Mouse (Mus musculus) intestine, embryonic 15.5 days (tissue): ENCODE results near the gene Fam171a1. TPM values are rescaled to one million over a fixed set of nuclear protein-coding genes. Genes with fewer than 3 reads are reported as not detected.

ENCODE experiments used
- ATAC-seq: fragments of 200-750 bp; cut with Nextera tagmentation; 2 replicates; pipeline ENCODE4 v1.8.0; 2017; ENCODE audit warnings: moderate TSS enrichment, moderate library complexity
- H3K27ac ChIP-seq: fragments of 300-500 bp; sonication (generic); 2 replicates; pipeline ENCODE4 v1.5.1; 2015; ENCODE audit warnings: mild to moderate bottlenecking, inconsistent platforms
- H3K27me3 ChIP-seq: fragments of 300-500 bp; sonication (generic); replicated peaks from 2 replicates; pipeline ENCODE4 v1.6.1; 2015; ENCODE audit warnings: inconsistent platforms
- H3K36me3 ChIP-seq: fragments of 300-500 bp; sonication (generic); 2 replicates; pipeline ENCODE4 v1.6.1; 2015; ENCODE audit warnings: inconsistent platforms
- H3K4me1 ChIP-seq: fragments of 300-500 bp; sonication (generic); replicated peaks from 2 replicates; pipeline ENCODE4 v1.6.1; 2015; ENCODE audit warnings: inconsistent platforms
- H3K4me2 ChIP-seq: fragments of 300-500 bp; sonication (generic); replicated peaks from 2 replicates; pipeline ENCODE4 v1.6.1; 2015; ENCODE audit warnings: mild to moderate bottlenecking, inconsistent platforms
- H3K4me3 ChIP-seq: fragments of 300-500 bp; sonication (generic); replicated peaks from 2 replicates; pipeline ENCODE4 v1.5.1; 2015; ENCODE audit warnings: inconsistent platforms
- H3K9ac ChIP-seq: fragments of 300-500 bp; sonication (generic); 2 replicates; pipeline ENCODE4 v1.6.1; 2015; ENCODE audit warnings: inconsistent platforms
- H3K9me3 ChIP-seq: fragments of 300-500 bp; sonication (generic); 2 replicates; pipeline ENCODE4 v1.6.1; 2016; ENCODE audit warnings: inconsistent platforms
- WGBS: fragments of 180-500 bp; shearing (Covaris S2); methylation state at CpG from one replicate; pipeline ENCODE4 v1.1.7; 2015; 5-methylcytosine and 5-hydroxymethylcytosine counted together
- polyA plus RNA-seq: library from polyadenylated mRNA; unstranded; fragments of >200 nt; fragmentation: Nextera tagmentation; extraction: Ambion mirVana; gene quantifications from 2 replicates; pipeline ENCODE4 v1.2.1, GENCODE M21; 2015

The Fam171a1 gene
- polyA plus RNA-seq, 1 experiment from 2014 or later: 28.1 TPM

DNA sequence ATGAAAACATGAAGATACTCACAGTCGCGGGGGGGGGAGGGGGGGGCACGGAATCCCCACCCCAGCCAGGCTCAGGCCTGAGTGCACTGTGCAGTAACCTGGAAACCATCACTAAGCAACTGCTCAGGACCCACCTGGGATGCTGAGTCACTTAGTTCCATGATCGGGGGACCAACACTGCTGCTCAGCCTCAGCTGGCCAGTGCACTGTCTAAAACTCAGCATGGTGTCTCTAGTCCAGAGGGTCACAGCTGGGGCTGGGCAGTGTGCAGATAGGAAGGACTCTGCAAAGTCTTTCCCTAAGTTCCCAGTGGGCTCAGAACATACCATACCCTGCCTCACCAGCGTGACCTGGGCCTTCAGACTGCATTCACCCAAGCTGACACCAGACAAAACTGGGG is 26.6 kb downstream of the Fam171a1 start:
- Histone ChIP-seq H3K4me3 (no peak overlapping the region), H3K9ac (no peak overlapping the region), H3K27me3 (no peaks in the 10 kb centered on the region), H3K27ac (no peak overlapping the region), H3K9me3 (no peaks in the 10 kb centered on the region), H3K4me2 (no peak overlapping the region), H3K36me3 (no peaks in the 10 kb centered on the region), H3K4me1 (peaks cover 13% of the 10 kb centered on the region)
- ATAC-seq: no peak
- WGBS: 64% methylated on average over 5 of the region's 5 CpGs

DNA sequence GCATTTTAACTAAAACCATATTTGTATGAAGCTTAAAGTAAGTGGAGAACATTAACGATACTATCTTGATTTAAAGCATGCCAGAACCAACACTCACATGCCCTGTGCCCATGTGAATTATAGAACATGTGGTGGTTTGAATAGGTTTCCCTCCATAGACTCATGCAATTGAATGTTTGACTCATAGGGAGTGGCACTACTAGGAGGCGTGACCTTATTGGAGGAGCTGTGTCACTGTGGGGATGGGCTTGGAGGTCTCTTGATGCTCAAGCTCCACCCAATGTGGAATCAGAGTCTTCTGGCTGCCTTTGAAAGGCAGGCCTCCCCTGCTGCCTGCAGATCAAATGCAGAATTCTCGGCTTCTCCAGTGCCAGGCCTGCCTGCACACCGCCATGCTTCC is 27.8 kb downstream of the Fam171a1 start:
- ATAC-seq: 0 out of 2 replicates have a peak, but pooled peaks have one; percentile 29
- H3K9me3 ChIP-seq: no peaks in the 10 kb centered on the region
- no peak overlapping the region for H3K4me2 ChIP-seq
- no peak overlapping the region for H3K27ac ChIP-seq
- H3K9ac ChIP-seq: no peak overlapping the region
- H3K4me3 ChIP-seq: no peak overlapping the region
- peaks cover 15% of the 10 kb centered on the region for H3K4me1 ChIP-seq
- peaks cover 2% of the 10 kb centered on the region; the same call in 1 of the 2 replicates for H3K36me3 ChIP-seq
- H3K27me3 ChIP-seq: no peaks in the 10 kb centered on the region
- 82% methylated on average over 4 of the region's 4 CpGs for WGBS

DNA sequence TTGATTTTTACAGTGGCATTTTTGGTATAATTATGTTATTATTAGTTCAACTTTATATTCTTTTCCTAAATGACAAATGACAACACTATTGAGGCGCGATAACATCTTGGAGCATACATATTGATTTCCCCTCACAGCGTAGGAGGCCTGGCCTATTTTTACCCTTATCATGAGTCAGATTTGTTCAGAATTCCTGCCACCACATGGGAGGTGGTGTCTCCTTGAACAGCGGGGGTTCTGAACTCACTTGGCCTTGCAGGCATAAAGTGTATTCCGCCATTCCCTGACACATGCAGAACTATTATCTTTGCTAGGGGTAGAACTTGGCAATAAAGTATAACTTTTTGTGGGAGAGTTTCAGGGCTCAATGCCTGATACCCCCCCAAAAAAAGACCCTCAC is 30.3 kb downstream of the Fam171a1 start:
- Histone ChIP-seq H3K4me1 (peaks cover 4% of the 10 kb centered on the region), H3K36me3 (peaks cover 2% of the 10 kb centered on the region; the same call in 1 of the 2 replicates), H3K9me3 (no peaks in the 10 kb centered on the region), H3K9ac (no peak overlapping the region), H3K4me3 (no peak overlapping the region), H3K4me2 (no peak overlapping the region), H3K27ac (no peak overlapping the region), H3K27me3 (no peaks in the 10 kb centered on the region)
- ATAC-seq: no peak
- WGBS: 85% methylated on average over 5 of the region's 5 CpGs

DNA sequence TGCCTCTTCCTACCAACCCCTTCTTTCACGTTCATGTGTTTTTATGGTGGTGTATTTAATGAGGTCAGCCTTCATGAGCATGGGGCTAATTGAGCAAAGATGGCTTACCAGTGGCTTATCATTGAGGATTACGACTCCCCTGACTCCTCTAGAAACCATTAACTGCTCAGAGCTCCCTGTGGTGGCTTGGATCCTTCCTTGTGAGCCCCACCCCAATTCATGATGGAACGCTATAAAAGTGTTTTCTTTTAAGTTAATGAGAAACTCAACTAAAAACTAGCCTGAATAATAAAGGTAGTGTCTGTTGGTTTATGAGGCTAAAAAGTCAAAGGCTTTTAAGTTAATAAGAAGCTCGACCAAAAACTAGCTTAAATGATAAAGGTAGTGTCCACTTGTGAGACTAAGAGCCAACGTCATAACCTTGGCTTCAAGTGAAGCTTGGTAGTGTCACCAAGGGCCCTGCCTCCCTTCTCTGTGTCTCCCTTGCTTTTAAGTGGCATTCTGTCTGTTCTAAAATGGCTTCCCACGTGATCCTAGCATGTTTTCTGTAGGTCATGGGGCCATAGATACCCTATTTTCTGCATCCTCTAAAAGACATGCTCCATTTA is 33.6 kb downstream of the Fam171a1 start:
- peak; percentile 82 for ATAC-seq
- no peaks in the 10 kb centered on the region for H3K9me3 ChIP-seq
- no peak overlapping the region for H3K9ac ChIP-seq
- peaks cover 2% of the 10 kb centered on the region; the same call in 1 of the 2 replicates for H3K36me3 ChIP-seq
- no peak overlapping the region for H3K4me3 ChIP-seq
- H3K27ac ChIP-seq: no peak overlapping the region
- no peak overlapping the region for H3K4me2 ChIP-seq
- WGBS: 65% methylated on average over 6 of the region's 6 CpGs
- H3K27me3 ChIP-seq: no peaks in the 10 kb centered on the region
- H3K4me1 ChIP-seq: peaks cover 2% of the 10 kb centered on the region; the same call in 1 of the 2 replicates

DNA sequence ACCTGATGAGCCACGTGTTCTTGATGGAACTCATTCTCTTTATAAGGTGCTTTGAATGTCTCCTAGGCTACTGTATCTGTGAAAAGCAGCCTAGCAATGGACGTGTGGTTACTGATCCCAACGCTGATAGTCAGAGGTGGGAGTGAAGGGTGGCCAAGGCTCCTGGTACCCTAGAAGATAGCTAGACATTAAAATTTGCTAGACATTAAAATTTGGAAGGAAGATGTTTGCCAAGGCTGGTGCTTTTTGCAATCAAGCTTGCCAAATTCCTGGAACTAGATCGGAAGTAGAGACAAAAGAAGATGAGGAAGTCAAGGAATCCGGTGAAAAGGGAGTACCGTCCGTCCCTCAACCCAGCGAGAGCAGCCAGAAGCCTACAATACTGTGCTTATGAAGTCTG is 34.7 kb downstream of the Fam171a1 start:
- H3K9me3 ChIP-seq: no peaks in the 10 kb centered on the region
- no peak overlapping the region for H3K27ac ChIP-seq
- peaks cover 2% of the 10 kb centered on the region; the same call in 1 of the 2 replicates for H3K4me1 ChIP-seq
- H3K4me2 ChIP-seq: no peak overlapping the region
- H3K4me3 ChIP-seq: no peak overlapping the region
- H3K27me3 ChIP-seq: no peaks in the 10 kb centered on the region
- no peak overlapping the region for H3K9ac ChIP-seq
- ATAC-seq: no peak
- peaks cover 2% of the 10 kb centered on the region; the same call in 1 of the 2 replicates for H3K36me3 ChIP-seq
- WGBS: 86% methylated on average over 8 of the region's 8 CpGs

DNA sequence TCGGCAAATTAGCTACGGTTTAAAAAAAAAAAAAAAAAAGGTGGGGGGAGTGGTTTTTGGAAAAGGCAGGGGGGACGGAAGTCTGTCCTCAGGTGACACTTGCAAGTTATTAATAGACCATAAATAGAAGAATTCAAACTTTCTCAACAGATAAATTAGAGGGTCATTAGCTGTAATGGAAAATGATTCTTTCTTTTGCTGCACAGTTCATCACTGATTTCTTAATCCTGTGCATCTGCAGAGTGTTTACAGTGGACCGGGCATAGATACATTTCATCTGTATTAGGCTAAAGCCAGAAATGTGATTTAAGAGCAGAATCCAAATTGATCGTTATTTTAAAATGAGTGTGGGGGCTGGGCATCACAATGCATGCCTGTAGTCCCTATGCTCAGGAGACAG is 36.3 kb downstream of the Fam171a1 start:
- ATAC-seq: no peak
- peaks cover 2% of the 10 kb centered on the region; the same call in 1 of the 2 replicates for H3K36me3 ChIP-seq
- H3K9ac ChIP-seq: no peak overlapping the region
- no peak overlapping the region for H3K4me2 ChIP-seq
- H3K9me3 ChIP-seq: no peaks in the 10 kb centered on the region
- no peaks in the 10 kb centered on the region for H3K27me3 ChIP-seq
- H3K4me1 ChIP-seq: 0 out of 2 replicates have a peak, but pooled peaks cover 2% of the 10 kb centered on the region
- no peak overlapping the region for H3K4me3 ChIP-seq
- WGBS: 70% methylated on average over 5 of the region's 5 CpGs
- H3K27ac ChIP-seq: no peak overlapping the region

DNA sequence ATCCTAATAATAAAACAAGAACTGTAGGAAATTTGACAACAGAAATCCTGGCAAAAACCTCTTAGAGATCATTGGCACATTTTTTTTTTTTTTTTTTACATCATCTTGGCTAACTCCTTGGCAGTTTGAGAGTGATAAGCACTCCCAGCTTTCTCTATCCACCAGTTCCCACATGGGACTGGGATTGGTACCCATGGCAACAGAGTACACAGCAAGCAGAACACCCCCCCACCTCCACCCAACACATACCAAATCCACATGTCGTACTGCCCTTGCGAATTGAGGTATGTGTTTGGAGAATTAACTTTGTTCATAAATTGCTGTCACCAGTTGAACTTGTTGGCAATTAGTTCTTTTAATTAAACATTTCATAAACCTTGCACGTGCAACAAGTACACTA is 37.3 kb downstream of the Fam171a1 start:
- no peaks in the 10 kb centered on the region for H3K27me3 ChIP-seq
- H3K4me2 ChIP-seq: no peak overlapping the region
- no peaks in the 10 kb centered on the region for H3K9me3 ChIP-seq
- no peak for ATAC-seq
- 0 out of 2 replicates have a peak, but pooled peaks cover 2% of the 10 kb centered on the region for H3K4me1 ChIP-seq
- peaks cover 2% of the 10 kb centered on the region; the same call in 1 of the 2 replicates for H3K36me3 ChIP-seq
- H3K4me3 ChIP-seq: no peak overlapping the region
- WGBS: 61% methylated on average over 3 of the region's 3 CpGs
- no peak overlapping the region for H3K27ac ChIP-seq
- H3K9ac ChIP-seq: no peak overlapping the region

DNA sequence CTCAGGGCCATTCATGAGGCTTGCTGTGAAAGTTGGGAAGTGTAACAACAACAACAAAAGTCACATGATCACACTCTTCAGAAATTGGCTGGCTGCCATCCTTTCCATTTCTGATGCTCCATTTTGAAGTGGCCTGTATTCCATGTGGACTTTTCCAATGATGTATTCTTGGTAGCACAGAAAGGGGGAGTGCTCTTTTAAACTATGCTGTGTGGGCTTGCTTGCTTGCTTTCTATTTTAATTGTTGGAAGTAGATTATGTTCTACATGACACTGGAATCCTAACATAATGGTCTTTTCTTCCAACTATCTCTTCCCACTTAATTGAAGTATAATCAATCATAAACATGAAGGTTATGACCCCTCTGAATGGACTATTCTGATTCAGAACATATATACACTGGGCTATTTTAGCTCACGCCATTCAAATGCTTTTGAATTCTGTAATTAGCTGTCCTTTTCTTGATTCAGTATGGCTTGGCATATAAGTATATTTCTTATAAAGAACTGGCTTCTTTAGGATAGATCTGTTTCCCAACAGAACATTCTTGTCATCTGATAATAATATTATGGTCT is 40.2 kb downstream of the Fam171a1 start:
- Histone ChIP-seq H3K9me3 (no peaks in the 10 kb centered on the region), H3K27ac (no peak overlapping the region), H3K36me3 (no peaks in the 10 kb centered on the region), H3K27me3 (no peaks in the 10 kb centered on the region), H3K4me2 (no peak overlapping the region), H3K9ac (no peak overlapping the region), H3K4me1 (peaks cover 12% of the 10 kb centered on the region; the same call in 1 of the 2 replicates), H3K4me3 (no peak overlapping the region)
- ATAC-seq: no peak
- 65% methylated on average over 1 of the region's 1 CpGs for WGBS

DNA sequence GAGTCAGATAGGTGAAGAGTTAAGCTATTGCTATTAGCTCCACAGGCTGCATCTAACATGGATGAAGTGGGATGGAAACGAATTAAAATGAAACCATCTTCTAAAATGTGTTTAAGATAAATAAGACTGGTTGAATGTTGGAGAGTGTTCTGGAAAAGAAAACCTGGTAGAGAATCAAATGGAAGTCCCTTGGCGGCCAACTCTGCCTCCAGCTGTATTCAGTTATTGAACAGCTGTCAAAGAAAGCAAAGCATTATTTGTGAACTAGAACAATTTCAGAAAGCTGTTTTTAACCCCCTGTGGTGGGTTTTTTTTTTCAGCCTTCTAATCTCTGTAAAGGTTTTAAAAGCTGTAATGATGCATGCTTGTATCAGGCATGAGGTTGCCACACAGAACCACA is 41.0 kb downstream of the Fam171a1 start:
- WGBS: 71% methylated on average over 2 of the region's 2 CpGs
- no peaks in the 10 kb centered on the region for H3K9me3 ChIP-seq
- peaks cover 15% of the 10 kb centered on the region; the same call in 1 of the 2 replicates for H3K4me1 ChIP-seq
- no peak overlapping the region for H3K4me3 ChIP-seq
- no peak overlapping the region for H3K9ac ChIP-seq
- no peaks in the 10 kb centered on the region for H3K36me3 ChIP-seq
- H3K27ac ChIP-seq: no peak overlapping the region
- no peak for ATAC-seq
- no peaks in the 10 kb centered on the region for H3K27me3 ChIP-seq
- no peak overlapping the region for H3K4me2 ChIP-seq

DNA sequence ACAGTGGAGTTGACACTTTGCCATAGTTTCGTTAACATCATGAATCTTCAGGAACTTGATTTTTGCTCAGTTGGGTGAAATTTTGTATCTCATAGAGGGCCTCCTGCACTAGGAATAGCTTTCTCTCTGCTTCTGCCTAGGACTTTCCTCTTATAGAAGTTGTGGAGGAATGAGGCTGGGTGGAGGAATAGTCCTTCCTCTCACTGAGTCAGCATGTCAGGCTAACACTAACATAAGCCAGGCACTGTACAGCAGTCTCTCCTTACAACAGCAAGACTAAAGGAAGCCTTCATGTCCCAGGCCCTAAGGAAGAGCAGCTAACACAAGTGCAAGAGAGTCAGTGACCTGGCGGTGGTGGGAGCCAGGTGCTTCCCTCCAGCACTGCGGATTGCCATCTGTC is 43.0 kb downstream of the Fam171a1 start:
- no peak overlapping the region for H3K4me3 ChIP-seq
- H3K4me2 ChIP-seq: no peak overlapping the region
- H3K36me3 ChIP-seq: no peaks in the 10 kb centered on the region
- H3K4me1 ChIP-seq: peaks cover 20% of the 10 kb centered on the region; the same call in 1 of the 2 replicates
- 69% methylated on average over 3 of the region's 3 CpGs for WGBS
- no peak for ATAC-seq
- no peaks in the 10 kb centered on the region for H3K27me3 ChIP-seq
- H3K27ac ChIP-seq: no peak overlapping the region
- no peaks in the 10 kb centered on the region for H3K9me3 ChIP-seq
- no peak overlapping the region for H3K9ac ChIP-seq

DNA sequence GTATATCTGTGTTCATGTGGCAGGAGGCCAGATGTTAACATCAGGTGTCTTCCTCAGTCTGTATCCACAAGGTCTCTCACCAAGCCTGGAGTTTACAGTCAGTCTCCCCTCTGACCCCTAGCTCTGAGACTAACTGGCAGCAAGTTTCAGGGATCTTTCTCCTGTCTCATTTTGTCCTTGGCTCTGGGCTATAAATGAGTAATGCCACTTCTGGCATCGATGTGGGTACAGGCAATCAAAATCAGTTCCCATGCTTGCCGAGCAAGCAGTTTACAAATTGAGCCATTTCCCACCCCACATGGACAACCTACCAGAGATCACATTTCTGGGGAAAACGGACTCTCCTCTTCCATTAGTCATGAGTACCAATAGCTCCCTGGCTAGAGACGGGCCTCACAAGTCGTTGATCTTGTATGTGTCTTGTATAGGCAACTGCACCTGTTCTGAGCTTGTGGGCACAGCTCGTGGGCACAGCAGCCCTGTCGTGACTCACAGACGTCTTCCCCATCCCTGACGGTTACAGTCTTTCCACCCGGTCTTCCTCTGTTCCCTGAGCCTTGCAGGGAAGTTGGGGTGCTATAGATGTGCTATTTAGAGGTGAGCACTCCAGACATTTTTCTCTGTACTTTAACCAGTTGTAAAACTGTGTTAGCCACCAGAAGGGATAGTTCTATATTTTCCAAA is 43.8 kb downstream of the Fam171a1 start:
- Histone ChIP-seq H3K27me3 (no peaks in the 10 kb centered on the region), H3K9ac (no peak overlapping the region), H3K27ac (no peak overlapping the region), H3K36me3 (no peaks in the 10 kb centered on the region), H3K9me3 (no peaks in the 10 kb centered on the region), H3K4me3 (no peak overlapping the region), H3K4me1 (peaks cover 20% of the 10 kb centered on the region; the same call in 1 of the 2 replicates), H3K4me2 (no peak overlapping the region)
- ATAC-seq: no peak
- WGBS: 59% methylated on average over 10 of the region's 10 CpGs

DNA sequence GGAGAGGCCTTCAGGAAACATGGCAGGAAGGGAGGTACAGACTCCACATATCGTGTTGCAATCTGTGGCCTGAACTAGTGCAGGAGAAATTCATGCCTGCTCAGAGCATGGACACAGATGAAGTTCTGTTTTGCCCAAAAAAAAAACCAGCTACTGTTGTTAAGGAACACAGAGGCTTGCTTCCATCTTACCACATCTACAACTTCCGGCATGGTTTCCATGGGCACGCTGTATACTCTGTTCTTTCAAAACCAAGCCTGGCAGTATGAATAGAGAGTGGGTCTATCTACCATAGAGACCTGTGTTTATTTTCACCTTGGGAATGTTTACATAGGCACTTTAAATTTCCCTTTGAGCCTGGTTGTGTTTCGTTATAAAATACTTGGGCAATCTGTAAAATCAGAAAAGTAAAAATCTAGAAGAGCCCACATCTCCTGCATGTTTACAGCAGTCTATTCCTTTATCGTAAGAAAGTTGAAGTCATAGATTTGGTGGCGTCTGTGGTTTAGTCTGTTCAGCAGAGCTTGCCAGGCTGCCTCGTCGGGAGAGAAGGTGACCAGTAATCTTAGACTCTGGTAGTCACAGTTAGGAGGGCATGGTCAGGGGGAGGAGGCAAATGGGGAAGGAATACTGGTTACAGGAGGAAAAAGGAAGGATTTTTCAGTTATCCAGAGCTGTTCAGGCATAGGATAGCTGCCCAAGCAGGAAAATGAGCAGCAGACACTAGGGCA is 44.8 kb downstream of the Fam171a1 start:
- H3K36me3 ChIP-seq: no peaks in the 10 kb centered on the region
- H3K9me3 ChIP-seq: no peaks in the 10 kb centered on the region
- no peak for ATAC-seq
- no peak overlapping the region for H3K4me3 ChIP-seq
- H3K9ac ChIP-seq: no peak overlapping the region
- H3K27me3 ChIP-seq: no peaks in the 10 kb centered on the region
- H3K27ac ChIP-seq: no peak overlapping the region
- peaks cover 20% of the 10 kb centered on the region; the same call in 1 of the 2 replicates for H3K4me1 ChIP-seq
- no peak overlapping the region for H3K4me2 ChIP-seq
- WGBS: 35% methylated on average over 8 of the region's 8 CpGs
